Mouse (Mus musculus): ENCODE data around the gene Rtl1.

The Rtl1 gene

DNA sequence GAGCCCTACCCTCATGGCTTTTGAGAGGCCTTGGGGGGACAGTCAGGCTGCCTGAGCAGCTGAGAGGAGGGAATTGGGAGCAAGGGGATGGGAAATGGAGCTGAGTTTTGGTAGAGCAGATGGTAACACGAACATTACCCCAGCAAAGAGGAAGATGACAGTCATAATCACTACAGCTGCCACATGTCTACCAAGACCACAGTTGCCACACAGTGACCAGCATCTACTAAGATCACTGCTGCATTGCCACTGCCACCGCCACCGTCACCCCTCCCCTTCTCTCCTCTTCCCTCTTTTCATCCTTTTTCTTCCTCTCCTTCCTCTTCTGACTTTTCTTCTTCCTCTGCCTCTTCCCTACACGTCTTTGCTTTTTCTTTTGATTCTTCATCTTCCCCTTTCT is 27.9 kb downstream of the Rtl1 start:
- DNase-seq (ENCODE audit: low spot score): no peak

DNA sequence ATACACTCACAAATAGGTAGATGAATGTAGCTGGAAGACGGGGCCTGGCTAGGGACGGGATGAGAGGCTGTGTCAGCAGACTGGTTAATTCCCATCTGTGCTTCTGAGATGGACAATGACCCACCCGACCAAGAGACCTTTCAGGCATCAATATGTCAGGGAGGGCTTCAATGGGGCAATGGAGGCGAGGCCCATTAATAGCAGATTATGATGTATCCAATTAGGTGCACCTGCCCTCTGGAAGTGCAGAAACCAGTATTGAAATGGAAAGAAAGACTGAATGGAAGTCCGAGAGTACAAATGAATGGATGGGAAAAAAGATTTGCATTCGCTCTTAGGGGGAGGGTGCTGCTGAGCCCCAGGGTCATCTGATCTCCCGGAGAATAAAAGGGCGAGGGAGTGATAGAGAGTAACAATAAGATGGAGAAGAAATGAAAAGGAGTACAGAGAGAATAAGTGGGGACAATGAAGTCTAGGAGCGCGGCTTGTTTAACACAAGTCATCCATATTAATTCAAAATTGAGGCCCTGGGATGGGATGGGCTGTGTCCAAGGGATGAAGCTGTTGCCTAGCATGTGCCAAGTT is 39.9 kb downstream of the Rtl1 start:
- DNase-seq (ENCODE audit: low spot score): no peak

DNA sequence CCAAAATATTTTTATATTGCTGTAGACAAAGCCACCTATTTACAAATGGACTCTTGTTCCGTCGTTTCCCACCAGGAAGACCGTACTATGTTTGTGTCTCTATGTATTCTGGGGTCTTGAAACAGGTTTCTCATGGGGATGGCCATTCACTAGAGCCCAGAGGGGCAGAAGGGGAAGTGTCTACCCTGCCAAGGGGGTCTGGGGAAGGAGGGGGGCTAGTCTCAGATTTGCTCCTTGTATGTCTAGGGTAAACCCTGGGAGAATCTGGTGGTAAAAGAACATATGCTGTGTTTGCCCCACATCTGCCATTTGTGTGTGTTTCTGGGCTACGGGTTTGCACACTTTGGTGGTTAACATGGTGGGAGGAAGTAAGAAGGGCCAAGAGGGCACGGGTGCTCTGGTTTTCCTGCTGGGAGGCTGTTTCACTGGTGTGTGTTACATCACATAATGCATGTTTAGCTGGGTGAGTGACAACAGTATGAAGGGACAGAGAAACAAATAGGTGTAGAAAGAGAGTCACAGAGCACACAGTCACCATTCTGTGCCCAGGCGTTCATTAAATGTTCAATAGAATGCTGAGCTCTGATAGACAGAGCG is 41.1 kb downstream of the Rtl1 start:
- DNase-seq (ENCODE audit: low spot score): no peak

DNA sequence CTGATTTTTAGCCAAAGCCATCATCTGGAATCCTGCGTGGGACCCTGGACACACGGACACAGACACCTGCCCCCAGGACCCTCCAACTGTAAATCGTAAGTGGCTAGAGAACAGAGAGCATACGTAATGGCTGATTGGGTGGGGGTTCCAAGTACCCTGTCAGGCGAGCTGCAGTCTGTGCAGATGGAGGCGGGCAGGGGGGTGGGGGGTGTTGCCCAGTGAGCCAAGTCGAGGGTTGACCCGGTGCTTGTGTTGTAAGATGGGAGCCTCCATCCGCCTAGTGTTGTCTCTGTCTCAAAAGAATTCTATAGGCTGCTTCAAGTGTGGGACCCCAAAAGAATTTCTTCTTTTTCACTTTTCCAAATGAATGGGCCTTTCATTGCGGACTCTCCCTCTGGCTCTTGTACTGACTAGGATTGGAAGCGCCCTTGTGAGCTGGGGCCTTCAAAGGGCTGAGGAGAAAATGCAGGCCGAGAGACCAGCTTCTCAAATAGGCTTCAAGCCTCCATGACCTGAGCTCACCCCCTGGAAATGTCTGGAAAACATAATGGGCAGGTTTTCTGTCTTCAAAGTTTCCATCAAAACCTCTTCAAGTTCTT is 41.8 kb downstream of the Rtl1 start:
- no peak for DNase-seq (ENCODE audit: low spot score)

DNA sequence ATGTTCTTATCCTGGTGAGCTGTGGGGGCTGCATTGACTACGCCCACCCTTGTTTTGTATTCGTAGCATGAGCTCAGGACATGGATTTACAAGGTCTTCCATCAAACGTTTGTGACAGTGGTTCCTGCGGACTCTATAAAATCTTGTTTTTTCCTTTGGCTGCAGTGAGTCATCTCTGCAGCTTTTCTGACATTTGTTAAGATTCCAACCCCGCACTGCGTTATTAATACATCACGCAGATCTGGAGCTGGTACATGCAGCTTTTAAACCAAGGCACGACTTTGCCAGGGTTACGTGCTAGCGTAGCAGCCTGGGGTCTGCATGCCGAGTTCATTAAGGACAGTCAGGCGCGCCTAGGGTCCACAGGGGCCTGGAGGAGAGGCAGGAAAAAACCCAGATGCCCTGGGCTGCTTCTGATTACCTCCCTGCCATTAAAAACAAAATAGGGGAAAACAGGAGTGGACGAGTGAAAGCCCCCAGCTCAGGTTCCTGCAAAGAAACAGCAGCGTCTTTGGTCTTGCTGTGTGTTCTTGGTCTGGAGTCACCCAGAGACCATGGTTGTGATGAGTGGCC is 44.2 kb downstream of the Rtl1 start:
- no peak for DNase-seq (ENCODE audit: low spot score)

DNA sequence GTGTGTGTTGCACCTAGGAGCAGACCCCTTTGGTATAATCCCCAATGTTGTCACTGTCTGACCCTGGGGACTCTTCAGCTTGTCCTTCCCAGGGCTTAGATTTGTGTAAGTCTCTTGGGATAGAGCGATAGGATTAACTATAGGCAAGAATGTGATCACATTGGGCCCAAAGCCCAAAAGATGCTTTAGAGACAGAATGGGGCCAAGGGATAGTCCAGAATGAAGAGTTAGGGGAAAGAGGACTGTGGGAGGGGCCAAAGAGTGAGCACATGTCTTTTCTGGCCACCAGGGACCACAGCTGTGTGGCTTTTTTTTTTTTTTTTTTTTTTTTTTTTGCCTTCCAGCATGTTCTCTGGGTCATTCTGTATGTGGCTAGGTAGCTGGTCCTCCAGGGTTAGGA is 46.6 kb downstream of the Rtl1 start:
- no peak for DNase-seq (ENCODE audit: low spot score)

DNA sequence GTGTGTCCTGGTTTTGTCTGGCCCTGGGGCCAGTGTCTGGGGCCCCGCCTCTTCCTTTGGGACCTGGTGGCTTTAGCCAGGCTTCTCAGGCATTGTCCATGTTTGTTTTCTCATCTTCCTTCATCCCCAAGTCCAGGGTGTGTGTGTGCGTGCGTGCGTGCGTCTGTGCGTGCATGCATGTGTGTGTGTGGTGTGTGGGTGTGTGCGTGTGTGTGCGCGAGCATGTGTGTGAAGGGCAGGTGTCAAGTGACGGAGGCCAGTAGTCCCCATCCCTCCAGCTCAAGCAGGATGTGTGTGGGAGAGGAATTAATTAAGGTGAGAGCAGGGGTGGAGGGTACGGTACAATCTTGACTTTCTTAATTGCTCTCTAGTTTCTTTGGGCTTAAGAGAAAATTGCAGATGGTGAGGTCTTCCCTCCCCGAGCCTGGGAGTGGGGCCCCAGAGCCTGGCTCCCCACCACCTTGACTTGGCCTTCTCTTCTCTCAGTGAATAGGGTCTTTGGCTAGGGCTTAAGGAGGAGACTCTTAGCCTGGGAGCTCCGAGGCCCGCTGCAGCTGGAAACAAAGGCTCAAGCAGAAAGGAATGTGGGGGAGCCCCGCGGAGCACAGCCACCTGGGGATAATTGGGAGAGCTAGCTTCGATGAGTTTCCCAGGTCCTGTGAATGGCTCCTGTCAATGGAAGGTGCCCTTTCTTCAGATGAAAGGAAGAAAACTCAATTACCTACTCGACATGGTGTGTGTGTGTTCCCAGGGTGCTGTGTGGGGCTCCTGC is 47.2 kb downstream of the Rtl1 start:
- DNase-seq (ENCODE audit: low spot score): no peak

DNA sequence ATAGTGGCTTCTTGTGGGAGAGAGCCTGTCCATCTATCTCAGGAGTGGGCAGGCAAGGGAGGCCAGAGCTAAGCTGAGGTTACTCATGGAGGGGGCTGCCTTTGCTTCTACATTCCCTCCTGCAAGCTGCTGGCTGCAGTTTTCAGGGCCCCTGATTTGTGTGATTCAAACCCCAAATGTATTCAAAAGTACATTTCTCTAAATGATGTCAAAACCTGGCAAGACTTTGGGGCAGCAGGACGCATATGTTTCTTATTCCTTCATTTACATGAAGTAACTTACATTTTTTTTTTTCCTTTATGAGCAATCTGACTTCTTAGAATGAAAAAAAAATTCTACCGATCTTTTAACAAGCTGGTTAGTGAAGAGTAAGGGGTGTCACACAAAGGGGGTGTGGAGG is 48.4 kb downstream of the Rtl1 start:
- no peak for DNase-seq (ENCODE audit: low spot score)

DNA sequence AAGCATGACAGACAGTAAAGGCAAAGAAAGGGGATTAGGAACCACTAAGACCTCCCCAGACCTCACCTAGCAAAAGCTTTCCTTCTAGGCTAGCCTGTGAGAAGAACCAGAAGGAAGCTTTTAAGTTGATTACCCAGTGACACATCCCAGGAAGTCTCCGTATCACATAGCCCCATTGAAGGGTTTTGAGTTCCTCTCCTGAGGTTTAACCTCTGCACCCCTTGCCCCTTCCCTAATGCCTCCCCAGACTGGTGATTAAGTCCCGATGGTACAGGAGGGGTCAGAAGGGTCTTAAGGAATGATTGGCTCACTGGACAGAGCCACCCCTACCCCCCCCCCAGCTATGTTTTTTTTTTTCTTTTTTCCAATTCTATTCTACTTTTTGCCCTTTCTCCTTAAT is 53.0 kb downstream of the Rtl1 start:
- DNase-seq (ENCODE audit: low spot score): no peak

DNA sequence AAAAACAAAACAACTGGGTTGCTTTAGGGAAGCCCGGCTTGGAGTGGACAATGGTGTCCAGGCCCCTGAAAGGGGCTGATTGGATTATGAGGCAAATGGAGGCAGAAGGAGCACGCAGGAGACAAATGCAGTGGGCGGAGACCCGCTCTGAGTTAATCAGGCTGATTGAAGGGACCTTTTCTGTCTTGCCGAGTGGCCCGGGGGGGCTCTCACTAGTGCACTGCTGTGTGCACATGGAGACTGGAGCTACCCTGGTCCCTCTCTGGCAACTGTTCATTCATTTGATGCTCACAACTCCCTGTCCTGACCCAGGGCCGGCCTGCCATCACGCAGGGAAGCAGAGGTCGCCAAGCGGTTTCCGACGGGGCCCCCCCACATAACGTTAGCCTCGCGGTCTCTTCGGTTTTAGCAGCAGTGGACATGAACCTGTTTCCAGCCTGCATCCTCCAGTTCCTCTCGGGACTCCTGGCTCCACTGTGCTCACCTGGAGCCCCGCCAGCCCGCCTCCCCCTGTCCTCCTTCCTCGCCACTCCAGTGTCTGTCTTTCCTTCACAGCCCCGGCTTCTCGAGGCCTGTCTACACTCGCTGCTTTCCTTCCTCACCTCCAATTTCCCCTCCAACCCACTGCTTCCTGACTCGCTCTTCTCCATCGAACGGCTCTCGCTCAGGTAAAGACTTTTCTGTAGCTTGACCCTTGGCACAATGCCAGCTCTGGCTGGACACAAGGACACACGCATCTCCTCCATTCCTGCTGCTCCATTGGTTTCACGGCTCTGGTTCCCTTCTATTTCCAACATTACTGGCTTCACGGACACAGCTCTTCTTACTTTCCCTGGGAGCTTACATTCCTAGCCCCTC is 54.0 kb downstream of the Rtl1 start:
- no peak for DNase-seq (ENCODE audit: low spot score)

DNA sequence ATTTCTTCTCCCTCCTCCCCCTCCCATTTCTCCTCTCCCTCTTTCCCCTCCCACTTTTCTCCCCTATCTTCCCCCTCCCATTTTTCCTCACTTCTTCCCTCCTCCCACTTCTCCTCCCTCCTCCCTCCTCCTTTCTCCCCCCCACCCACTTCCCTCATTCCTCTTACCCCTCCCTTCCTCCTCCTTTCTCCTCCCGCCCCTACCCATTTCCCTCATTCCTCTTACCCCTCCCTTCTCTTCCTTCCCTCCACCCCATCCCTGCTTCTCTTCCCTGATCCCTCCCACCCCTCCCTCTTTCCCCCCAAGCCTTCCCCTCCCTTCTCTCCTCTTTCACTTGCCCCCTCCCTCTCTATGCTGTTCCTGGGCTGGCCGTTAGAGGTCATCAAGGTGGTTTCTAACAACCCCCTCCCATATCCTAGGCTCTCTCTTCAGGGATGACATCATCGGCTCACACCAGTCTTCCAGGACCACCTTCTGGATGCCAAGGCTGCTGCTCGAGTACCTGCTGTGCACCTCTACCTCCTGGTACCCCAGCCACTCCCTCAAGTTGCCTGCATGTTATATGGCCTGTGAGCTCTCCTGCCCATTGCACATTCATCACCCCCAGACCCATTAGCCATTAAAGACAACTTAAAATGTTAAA is 56.7 kb downstream of the Rtl1 start:
- DNase-seq (ENCODE audit: low spot score): no peak

DNA sequence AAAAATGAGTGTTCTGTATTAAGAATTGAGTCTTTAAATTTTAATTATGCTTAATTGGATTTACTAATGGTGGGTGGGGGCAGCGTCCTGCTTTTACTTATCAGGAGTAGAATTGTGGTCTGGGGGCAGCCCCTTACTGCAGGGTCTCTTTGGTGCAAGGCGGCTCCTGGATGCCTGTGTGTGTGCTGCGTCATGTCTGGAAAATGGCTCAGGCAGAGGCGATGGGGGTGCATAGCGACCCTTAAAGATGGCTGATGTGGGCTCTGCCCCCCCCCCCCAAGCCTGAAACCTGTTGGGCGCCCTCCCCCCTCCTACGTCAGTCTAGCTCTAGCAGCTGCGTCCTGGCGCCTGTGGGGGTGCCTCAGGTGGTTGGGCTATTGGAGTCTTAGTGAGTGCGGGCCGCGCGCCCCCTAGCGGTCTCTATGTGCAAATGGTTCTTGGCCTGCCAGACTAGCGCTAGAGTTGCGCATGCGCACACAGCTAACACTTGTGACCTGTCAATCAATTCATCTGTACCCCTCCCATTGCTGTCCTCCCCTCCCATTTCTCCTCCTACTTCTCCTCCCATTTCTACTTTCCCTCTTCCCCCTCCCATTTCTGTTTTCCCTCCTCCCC is 57.4 kb downstream of the Rtl1 start:
- DNase-seq (ENCODE audit: low spot score): peak; percentile 87

DNA sequence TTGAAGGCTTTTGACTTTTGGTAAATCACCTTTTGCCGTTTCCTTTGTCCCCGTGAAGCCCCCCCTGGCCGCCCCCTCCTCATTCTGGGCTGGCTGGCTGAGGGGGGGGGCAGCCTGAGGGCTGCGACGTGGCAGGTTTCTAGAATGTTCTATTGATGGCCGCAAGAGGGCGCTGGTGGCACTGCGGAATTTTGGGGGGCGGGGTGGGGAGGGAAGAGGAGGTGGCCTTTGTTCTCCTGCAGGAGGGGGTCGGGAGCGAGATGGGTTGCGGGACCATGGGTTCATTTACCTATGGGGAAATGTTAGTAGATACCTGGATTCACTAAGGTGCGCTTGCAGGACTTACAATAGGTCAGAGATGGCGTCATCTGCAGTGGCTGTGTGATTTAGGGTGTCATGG is 58.1 kb downstream of the Rtl1 start:
- peak; percentile 23 for DNase-seq (ENCODE audit: low spot score)

DNA sequence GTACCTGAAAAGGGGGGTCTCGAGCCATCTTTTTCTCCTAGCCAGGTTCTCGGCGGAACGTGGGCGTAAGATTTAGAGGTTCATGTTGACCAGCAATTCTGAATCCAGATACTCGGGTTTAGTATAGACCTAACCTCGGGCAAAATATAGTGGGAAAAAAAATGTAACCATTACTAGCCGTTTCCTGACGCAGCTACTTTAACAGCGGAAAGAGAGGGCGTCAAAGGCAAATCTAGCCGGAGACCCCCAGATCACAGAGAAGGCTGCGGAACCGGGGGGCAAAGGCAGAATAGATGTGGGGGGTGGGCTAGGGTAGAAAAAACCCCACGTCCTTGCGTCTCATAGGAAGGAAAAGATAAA is 58.6 kb downstream of the Rtl1 start:
- DNase-seq (ENCODE audit: low spot score): no peak

DNA sequence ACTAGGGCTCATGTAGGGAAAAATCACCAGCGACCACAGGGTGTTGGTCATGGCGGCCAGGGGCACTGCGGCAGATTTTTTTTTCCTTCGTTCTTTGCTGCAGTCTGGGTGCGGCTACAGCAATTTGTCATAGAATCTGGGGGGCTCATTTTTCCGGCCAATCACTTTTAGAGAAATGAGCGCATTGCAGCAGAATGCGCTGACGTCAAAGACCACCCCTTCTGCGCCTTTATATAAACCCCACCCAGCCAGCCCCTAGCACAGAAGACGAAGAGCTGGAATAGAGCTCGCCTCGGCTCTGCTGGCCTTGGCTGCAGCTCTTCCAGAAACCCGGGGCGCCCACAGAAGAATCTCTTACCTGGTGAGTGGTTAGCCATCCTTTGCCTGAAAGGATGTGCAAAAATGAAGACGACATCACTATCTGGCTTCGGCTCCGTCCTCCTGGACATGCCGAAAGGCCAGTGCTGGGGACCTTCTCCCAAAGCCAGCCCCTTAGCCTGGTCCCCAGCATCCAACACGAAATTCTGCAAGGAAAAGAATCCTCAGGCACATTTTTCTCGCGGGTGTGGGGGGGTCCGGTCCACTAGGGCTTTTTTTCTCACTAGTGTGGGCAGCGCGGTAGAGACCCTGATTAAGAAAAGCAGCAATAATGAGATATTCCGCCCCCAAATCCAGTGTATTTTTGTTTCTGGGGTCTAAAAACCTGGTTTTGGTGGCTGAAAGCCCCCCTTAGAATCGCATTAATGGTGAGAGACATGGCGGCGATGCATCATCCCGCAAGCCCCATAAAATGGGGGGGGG is 59.2 kb downstream of the Rtl1 start:
- DNase-seq (ENCODE audit: low spot score): peak; percentile 22

DNA sequence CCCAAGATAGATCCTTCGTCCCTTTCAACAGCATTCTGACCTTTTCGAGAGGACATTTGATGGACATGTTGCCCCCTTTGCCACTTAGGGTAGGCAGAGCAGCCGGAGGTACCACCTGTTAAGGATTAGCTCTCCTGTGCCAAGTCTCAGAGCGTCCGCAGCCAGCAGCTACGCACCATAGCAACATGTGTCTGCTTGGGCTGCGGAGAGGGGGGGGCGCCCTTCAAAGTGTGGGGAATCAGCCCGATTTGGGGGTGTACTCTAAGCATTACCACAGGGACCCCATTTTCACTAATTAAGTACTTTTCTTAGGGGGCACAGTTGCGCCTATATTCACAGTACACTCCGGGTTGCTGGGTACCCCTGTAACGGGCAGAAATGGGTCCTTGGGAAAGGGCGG is 60.2 kb downstream of the Rtl1 start:
- no peak for DNase-seq (ENCODE audit: low spot score)
